Mouse (Mus musculus) skeletal muscle tissue, adult 2 months (tissue): Measurements from ENCODE around the gene Tex21.
"Not testable (repeated sequence)": the region's sequence is repeated elsewhere in the genome, so short reads cannot be mapped to it uniquely, and the experiment has no call there.

ENCODE experiments used
- DNase-seq: peaks from one replicate; pipeline ENCODE4 v3.0.0-alpha.2; 2012; ENCODE audit warnings: low read depth, low spot score

Gene Tex21

GRCm38 (mm10) chr12:76195912-76196708 lies 50.4 kb downstream of the Tex21 start:
- peak; percentile 69 for DNase-seq

GRCm38 (mm10) chr12:76194526-76194925 lies 52.0 kb downstream of the Tex21 start:
- no peak for DNase-seq

- peak; percentile 68 for DNase-seq
These were observed 55.6 kb downstream of the Tex21 start for GRCm38 (mm10) chr12:76190940-76191339.

GRCm38 (mm10) chr12:76187849-76188248 lies 58.7 kb downstream of the Tex21 start:
- DNase-seq, result no peak

- no peak for DNase-seq
These were observed 60.1 kb downstream of the Tex21 start for GRCm38 (mm10) chr12:76186473-76186872.

GRCm38 (mm10) chr12:76185167-76185816 lies 61.3 kb downstream of the Tex21 start:
- no peak for DNase-seq

- no peak for DNase-seq
These were observed 62.3 kb downstream of the Tex21 start for GRCm38 (mm10) chr12:76184271-76184670.

GRCm38 (mm10) chr12:76182831-76183230 lies 63.7 kb downstream of the Tex21 start:
- no peak for DNase-seq

- no peak for DNase-seq
These were observed 65.1 kb downstream of the Tex21 start for GRCm38 (mm10) chr12:76181471-76181870.

GRCm38 (mm10) chr12:76180442-76180841 lies 66.1 kb downstream of the Tex21 start:
- no peak for DNase-seq

- DNase-seq, result no peak
These were observed 67.0 kb downstream of the Tex21 start for GRCm38 (mm10) chr12:76179527-76179926.

GRCm38 (mm10) chr12:76179051-76179450 lies 67.5 kb downstream of the Tex21 start:
- DNase-seq, result no peak

GRCm38 (mm10) chr12:76177864-76178518 lies 68.6 kb downstream of the Tex21 start:
- no peak for DNase-seq

- no peak for DNase-seq
These were observed 69.3 kb downstream of the Tex21 start, which contains the start of gene Esr2 for GRCm38 (mm10) chr12:76177000-76177863. Gene Esr2 (minus strand): TSS chr12:76177259.

GRCm38 (mm10) chr12:76165641-76166040 lies 80.9 kb downstream of the Tex21 start:
- DNase-seq, result peak; percentile 68

- not testable (repeated sequence) for DNase-seq
These were observed 94.2 kb downstream of the Tex21 start for GRCm38 (mm10) chr12:76152389-76152788.
